Mouse (Mus musculus): Measurements from ENCODE around the gene Arf3. TPM values are rescaled to one million over a fixed set of nuclear protein-coding genes. Genes with fewer than 3 reads are reported as not detected.
A peak's percentile ranks its signal among the peaks of the same experiment; 100 is the strongest.

Arf3 gene
- total RNA-seq, 2 experiments from 2014 or later = 792 to 841 TPM

GRCm38 (mm10) chr15:98717301-98717700 lies 45.7 kb downstream of the Arf3 start:
- no peak for DNase-seq

DNA sequence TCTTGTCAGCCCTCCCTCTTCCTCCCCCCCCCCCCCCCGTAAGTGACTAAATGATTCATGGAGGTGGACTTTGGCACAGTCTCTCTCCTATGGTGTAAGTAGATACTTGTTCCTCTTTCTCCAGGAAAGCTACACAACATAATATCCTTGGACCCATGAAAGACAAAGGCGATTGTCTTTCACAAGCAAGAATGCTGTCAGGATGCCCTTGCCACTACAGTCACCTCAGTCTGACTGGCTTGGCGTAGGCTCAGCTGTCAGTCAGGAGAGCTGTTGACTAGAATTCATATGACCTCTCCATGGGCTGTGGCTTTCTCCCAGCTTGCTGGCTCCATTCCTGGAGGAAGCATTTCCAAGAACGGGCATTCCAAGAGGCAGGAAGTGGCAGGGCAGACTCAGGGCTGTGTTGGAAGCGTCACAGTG lies 48.8 kb downstream of the Arf3 start:
- no peak for DNase-seq

- peak in 1 of 2 experiments; percentile 64 for DNase-seq
These were observed 52.6 kb downstream of the Arf3 start for GRCm38 (mm10) chr15:98710442-98710841.

DNA sequence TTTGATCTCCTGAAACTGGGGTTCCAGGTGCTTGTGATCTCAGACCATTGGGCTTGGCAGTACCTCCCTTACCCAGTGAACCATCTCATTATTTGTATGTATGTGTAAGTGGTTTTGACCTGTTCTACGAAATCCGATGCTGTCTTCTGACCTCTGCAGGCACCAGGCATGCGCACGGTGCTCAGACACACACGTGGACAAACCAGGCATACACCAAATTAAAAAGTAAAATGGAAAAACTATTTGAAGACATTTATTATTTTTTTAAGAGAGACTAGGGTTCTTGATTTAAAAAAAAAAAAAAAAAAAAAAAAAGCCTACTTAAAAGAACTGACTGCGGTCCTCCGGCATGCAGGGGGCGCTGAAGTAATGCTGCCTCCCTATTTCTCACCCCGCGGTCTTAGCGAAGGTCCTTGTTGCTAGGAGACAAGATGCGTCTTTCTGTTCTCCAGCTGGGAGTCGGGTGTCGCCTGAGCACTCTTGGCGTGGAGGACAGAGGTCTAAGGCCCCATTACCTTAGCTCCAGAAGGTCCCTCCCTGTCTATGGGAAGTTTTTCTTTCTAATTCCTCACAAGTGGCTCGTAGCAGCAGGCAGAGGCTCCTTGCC lies 55.1 kb downstream of the Arf3 start, which contains the start of gene Ccdc65:
Gene Ccdc65 (plus strand): TSS at position 442 of the 607 bp plus-strand sequence.
- DNase-seq = peak; percentile 76 to 84

- no peak for DNase-seq
These were observed 58.7 kb downstream of the Arf3 start for GRCm38 (mm10) chr15:98704312-98704711.

DNA sequence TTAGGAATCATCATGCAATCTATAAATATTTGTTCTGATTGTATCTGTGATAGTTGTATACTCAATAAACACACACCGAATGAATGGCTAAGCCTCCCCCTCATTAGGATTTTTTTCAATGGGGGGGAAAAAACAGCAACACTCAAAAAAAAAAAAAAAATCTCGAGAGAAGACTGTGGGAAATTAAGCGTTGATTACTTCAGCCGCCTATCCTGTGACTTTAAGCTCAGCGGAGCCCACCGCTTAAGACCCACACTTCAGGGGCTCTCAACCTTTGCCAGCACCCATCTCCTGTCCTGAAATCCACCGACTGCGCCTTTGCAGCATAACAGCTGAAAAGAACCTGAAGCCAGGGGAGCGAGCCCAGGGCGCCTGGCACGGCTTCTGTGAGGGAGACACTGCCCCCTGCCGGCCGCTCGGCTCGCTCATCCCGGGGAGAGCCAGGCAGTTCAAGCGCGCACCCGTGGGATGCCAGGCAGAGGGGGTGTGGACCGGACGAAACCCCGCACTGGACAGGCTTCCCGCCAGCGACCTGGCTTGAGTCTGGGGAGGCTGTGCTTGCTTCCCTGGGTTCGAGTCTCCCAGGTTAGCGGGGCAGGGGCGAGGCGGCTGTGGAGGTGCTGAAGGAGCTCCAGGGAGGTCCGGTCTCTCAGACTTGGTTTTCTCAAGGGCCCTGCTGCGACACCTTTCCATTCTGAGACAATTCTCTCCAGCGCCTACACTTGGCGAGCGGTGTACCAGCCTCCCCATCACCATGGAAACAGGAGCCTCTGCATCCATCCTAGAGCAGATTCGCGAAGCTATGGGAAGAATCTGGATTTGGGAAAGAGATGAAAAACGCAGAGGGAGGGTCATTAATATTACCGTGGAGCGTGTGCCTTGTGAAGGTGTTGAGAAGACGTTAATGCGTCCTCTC lies 63.6 kb downstream of the Arf3 start:
- DNase-seq = peak; percentile 86 to 88

- no peak for DNase-seq
These were observed 66.8 kb downstream of the Arf3 start for GRCm38 (mm10) chr15:98696216-98696615.

GRCm38 (mm10) chr15:98695726-98696125 lies 67.3 kb downstream of the Arf3 start:
- DNase-seq = no peak

DNA sequence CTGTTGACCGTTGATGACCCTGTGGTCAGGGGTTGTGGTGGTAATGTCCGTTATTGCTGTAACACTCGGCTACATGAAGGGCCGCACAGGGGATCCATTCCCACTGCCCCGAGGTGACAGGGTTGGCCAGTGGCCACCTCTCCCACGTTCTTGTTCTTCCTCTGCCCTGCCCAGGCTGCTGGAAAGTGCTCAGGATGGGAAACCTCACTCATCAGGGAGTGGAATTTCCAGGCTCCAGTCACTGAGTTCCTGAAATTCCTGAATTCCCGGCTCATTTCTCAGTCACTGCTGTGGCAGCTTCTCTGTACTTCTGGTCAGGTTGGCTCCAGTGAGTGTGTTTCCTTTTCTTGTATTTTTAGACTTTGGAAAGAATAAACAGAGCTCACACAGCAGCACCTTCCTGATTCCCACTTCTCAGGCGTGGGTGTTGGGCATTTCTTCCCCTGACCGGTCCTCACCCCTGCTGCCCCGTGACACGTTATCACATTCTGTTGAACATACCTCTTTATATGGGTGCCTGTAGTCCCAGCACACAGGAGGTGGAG lies 70.8 kb downstream of the Arf3 start:
- DNase-seq = no peak

- DNase-seq = no peak
These were observed 71.4 kb downstream of the Arf3 start for GRCm38 (mm10) chr15:98691486-98692147.

- no peak for DNase-seq
These were observed 73.3 kb downstream of the Arf3 start for GRCm38 (mm10) chr15:98689682-98690081.

Other genes with a start within 250 kb of the Arf3 start
- 10 to 100 TPM; 62.6 to 64.2 TPM for gene Kansl2, start 228.9 kb downstream of the Arf3 start, total RNA-seq (2021)
- gene Ccnt1, start 192.3 kb downstream of the Arf3 start, total RNA-seq (2021) = 10 to 100 TPM; 37.5 to 49.6 TPM
- gene 4930415O20Rik, start 192.2 kb downstream of the Arf3 start, total RNA-seq (2021) = not detected
- 10 to 100 TPM; 43.7 to 48.8 TPM for gene Adcy6, start 153.1 kb downstream of the Arf3 start, total RNA-seq (2021)
- gene Cacnb3, start 132.4 kb downstream of the Arf3 start, total RNA-seq (2021) = 100 to 1,000 TPM; 198 to 206 TPM
- 10 to 100 TPM; 87.5 to 92.0 TPM for gene Ddx23, start 100.3 kb downstream of the Arf3 start, total RNA-seq (2021)
- 1 to 10 TPM; 7.2 to 7.6 TPM for gene Rnd1, start 85.8 kb downstream of the Arf3 start, total RNA-seq (2021)
- gene Ccdc65, start 55.0 kb downstream of the Arf3 start, total RNA-seq (2021) = 10 to 100 TPM in 1 of 2 experiments, 1 to 10 TPM in 1; 8.0 to 10.1 TPM
- 1 to 10 TPM in 1 of 2 experiments, under 1 TPM in 1; 0.88 to 1.0 TPM for gene Fkbp11, start 35.0 kb downstream of the Arf3 start, total RNA-seq (2021)
- gene Wnt10b, start 14.9 kb upstream of the Arf3 start, total RNA-seq (2021) = under 1 TPM; 0.42 to 0.61 TPM
- gene Wnt1, start 26.6 kb upstream of the Arf3 start, total RNA-seq (2021) = not detected
- gene Ddn, start 46.3 kb upstream of the Arf3 start, total RNA-seq (2021) = 1,000 to 10,000 TPM; 1,665 to 1,670 TPM
- 10 to 100 TPM; 49.0 to 52.5 TPM for gene Prkag1, start 68.3 kb upstream of the Arf3 start, total RNA-seq (2021)
- gene Kmt2d, start 108.0 kb upstream of the Arf3 start, total RNA-seq (2021) = 100 to 1,000 TPM in 1 of 2 experiments, 10 to 100 TPM in 1; 81.4 to 101 TPM
- gene Rhebl1, start 131.3 kb upstream of the Arf3 start, total RNA-seq (2021) = 1 to 10 TPM; 6.8 to 7.0 TPM
- gene Dhh, start 135.3 kb upstream of the Arf3 start, total RNA-seq (2021) = under 1 TPM; 0.12 to 0.15 TPM
- 10 to 100 TPM; 16.4 to 22.6 TPM for gene Lmbr1l, start 155.0 kb upstream of the Arf3 start, total RNA-seq (2021)
- 100 to 1,000 TPM; 469 to 520 TPM for gene Tuba1b, start 171.4 kb upstream of the Arf3 start, total RNA-seq (2021)
- not detected for gene Gm49450, start 190.3 kb upstream of the Arf3 start, total RNA-seq (2021)
- gene Tuba1a, start 190.5 kb upstream of the Arf3 start, total RNA-seq (2021) = 100 to 1,000 TPM; 868 to 949 TPM